Mouse (Mus musculus) forebrain, embryonic 16.5 days (tissue): ENCODE data around the gene Tbc1d2. TPM values are rescaled to one million over a fixed set of nuclear protein-coding genes. Genes with fewer than 3 reads are reported as not detected.

Source experiments
- ATAC-seq: fragments of 200-750 bp; cut with Nextera tagmentation; 2 replicates; pipeline ENCODE4 v1.8.0; 2017; ENCODE audit warnings: mild to moderate bottlenecking, moderate library complexity
- H3K27ac ChIP-seq: fragments of 300-500 bp; sonication (generic); 2 replicates; pipeline ENCODE4 v1.5.1; 2014; ENCODE audit warnings: low read length, control low read depth
- H3K27me3 ChIP-seq: fragments of 300-500 bp; sonication (generic); replicated peaks from 2 replicates; pipeline ENCODE4 v1.6.1; 2014; ENCODE audit warnings: low read length; ENCODE audit not compliant: control insufficient read depth, insufficient read depth
- H3K36me3 ChIP-seq: fragments of 300-500 bp; sonication (generic); 2 replicates; pipeline ENCODE4 v1.6.1; 2014; ENCODE audit not compliant: control insufficient read depth, insufficient read depth
- H3K4me1 ChIP-seq: fragments of 300-500 bp; sonication (generic); replicated peaks from 2 replicates; pipeline ENCODE4 v1.6.1; 2014; ENCODE audit warnings: low read length; ENCODE audit not compliant: control insufficient read depth, insufficient read depth
- H3K4me2 ChIP-seq: fragments of 300-500 bp; sonication (generic); 2 replicates; pipeline ENCODE4 v1.6.1; 2014; ENCODE audit warnings: mild to moderate bottlenecking, low read length, control low read depth
- H3K4me3 ChIP-seq: fragments of 300-500 bp; sonication (generic); replicated peaks from 2 replicates; pipeline ENCODE4 v1.5.1; 2014; ENCODE audit warnings: mild to moderate bottlenecking, low read length, control low read depth
- H3K9ac ChIP-seq: fragments of 300-500 bp; sonication (generic); replicated peaks from 2 replicates; pipeline ENCODE4 v1.6.1; 2014; ENCODE audit warnings: low read depth, low read length, control low read depth
- H3K9me3 ChIP-seq: fragments of 300-500 bp; sonication (generic); 2 replicates; pipeline ENCODE4 v1.6.1; 2016; ENCODE audit warnings: low read length; ENCODE audit not compliant: control insufficient read depth
- WGBS: fragments of 180-500 bp; shearing (Covaris S2); extraction: QIAGEN DNeasy Blood & Tissue Kit; methylation state at CpG from one replicate; pipeline ENCODE4 v1.1.7; 2014; 5-methylcytosine and 5-hydroxymethylcytosine counted together
- polyA plus RNA-seq: library from polyadenylated mRNA; unstranded; fragments of >200 nt; fragmentation: Nextera tagmentation; extraction: Ambion mirVana; gene quantifications from 2 replicates; pipeline ENCODE4 v1.2.1, GENCODE M21; 2015

The Tbc1d2 gene
- polyA plus RNA-seq, 1 experiment from 2014 or later: 0.79 TPM

- no peak overlapping the region for H3K4me2 ChIP-seq
- no peak overlapping the region for H3K4me3 ChIP-seq
- no peaks in the 10 kb centered on the region for H3K9me3 ChIP-seq
- no peak overlapping the region for H3K27ac ChIP-seq
- WGBS: 57% methylated on average over 11 of the region's 11 CpGs
- ATAC-seq: no peak
- no peak overlapping the region for H3K9ac ChIP-seq
- no peaks in the 10 kb centered on the region for H3K27me3 ChIP-seq
- H3K36me3 ChIP-seq: no peaks in the 10 kb centered on the region
- H3K4me1 ChIP-seq: no peaks in the 10 kb centered on the region
These were observed 25.3 kb upstream of the Tbc1d2 start for GRCm38 (mm10) chr4:46675272-46675785.

GRCm38 (mm10) chr4:46668620-46669019 lies 18.6 kb upstream of the Tbc1d2 start:
- H3K9me3 ChIP-seq: no peaks in the 10 kb centered on the region
- ATAC-seq: no peak
- peaks cover 8% of the 10 kb centered on the region for H3K4me1 ChIP-seq
- H3K27me3 ChIP-seq: no peaks in the 10 kb centered on the region
- 74% methylated on average over 11 of the region's 11 CpGs for WGBS
- no peak overlapping the region for H3K9ac ChIP-seq
- no peak overlapping the region for H3K4me2 ChIP-seq
- no peak overlapping the region for H3K27ac ChIP-seq
- no peaks in the 10 kb centered on the region for H3K36me3 ChIP-seq
- H3K4me3 ChIP-seq: no peak overlapping the region

- 51% methylated on average over 5 of the region's 5 CpGs for WGBS
These were observed 16.4 kb upstream of the Tbc1d2 start for GRCm38 (mm10) chr4:46666420-46666819.

GRCm38 (mm10) chr4:46665371-46665774 lies 15.4 kb upstream of the Tbc1d2 start:
- Histone ChIP-seq H3K4me2 (no peak overlapping the region), H3K4me1 (peaks cover 8% of the 10 kb centered on the region), H3K4me3 (no peak overlapping the region), H3K9ac (no peak overlapping the region), H3K9me3 (no peaks in the 10 kb centered on the region), H3K27ac (no peak overlapping the region), H3K36me3 (no peaks in the 10 kb centered on the region), H3K27me3 (no peaks in the 10 kb centered on the region)
- WGBS: 2% methylated on average over 5 of the region's 8 CpGs
- ATAC-seq: no peak

More at GRCm38 (mm10) chr4:46666420-46666819, 16.4 kb upstream of the Tbc1d2 start:
- Histone ChIP-seq H3K9me3 (no peaks in the 10 kb centered on the region), H3K4me1 (peaks cover 8% of the 10 kb centered on the region), H3K36me3 (no peaks in the 10 kb centered on the region), H3K4me2 (no peak overlapping the region), H3K27ac (no peak overlapping the region), H3K4me3 (no peak overlapping the region), H3K27me3 (no peaks in the 10 kb centered on the region), H3K9ac (no peak overlapping the region)
- ATAC-seq: no peak

- peak overlapping the region; percentile 55 for H3K4me2 ChIP-seq
- peak overlapping the region; percentile 44 for H3K27ac ChIP-seq
- ATAC-seq: peak; percentile 81
- H3K4me3 ChIP-seq: peak overlapping the region; percentile 35
- H3K4me1 ChIP-seq: peaks cover 8% of the 10 kb centered on the region
- WGBS: 5% methylated on average over 34 of the region's 34 CpGs
- peak overlapping the region; percentile 57 for H3K9ac ChIP-seq
- no peaks in the 10 kb centered on the region for H3K27me3 ChIP-seq
- no peaks in the 10 kb centered on the region for H3K36me3 ChIP-seq
- H3K9me3 ChIP-seq: no peaks in the 10 kb centered on the region
These were observed 14.4 kb upstream of the Tbc1d2 start for GRCm38 (mm10) chr4:46664123-46665009.

- no peak overlapping the region for H3K4me3 ChIP-seq
- H3K36me3 ChIP-seq: no peaks in the 10 kb centered on the region
- H3K27ac ChIP-seq: no peak overlapping the region
- WGBS: 73% methylated on average over 9 of the region's 9 CpGs
- peaks cover 8% of the 10 kb centered on the region for H3K4me1 ChIP-seq
- H3K4me2 ChIP-seq: no peak overlapping the region
- no peak overlapping the region for H3K9ac ChIP-seq
- no peaks in the 10 kb centered on the region for H3K27me3 ChIP-seq
- no peaks in the 10 kb centered on the region for H3K9me3 ChIP-seq
- no peak for ATAC-seq
These were observed 11.4 kb upstream of the Tbc1d2 start for GRCm38 (mm10) chr4:46661433-46661832.

- H3K27me3 ChIP-seq: no peaks in the 10 kb centered on the region
- no peak overlapping the region for H3K27ac ChIP-seq
- H3K9ac ChIP-seq: no peak overlapping the region
- WGBS: 67% methylated on average over 5 of the region's 5 CpGs
- H3K4me2 ChIP-seq: no peak overlapping the region
- H3K9me3 ChIP-seq: no peaks in the 10 kb centered on the region
- H3K36me3 ChIP-seq: no peaks in the 10 kb centered on the region
- no peaks in the 10 kb centered on the region for H3K4me1 ChIP-seq
- no peak for ATAC-seq
- H3K4me3 ChIP-seq: no peak overlapping the region
These were observed 8.9 kb upstream of the Tbc1d2 start for GRCm38 (mm10) chr4:46658946-46659345.

- Histone ChIP-seq H3K4me3 (no peak overlapping the region), H3K36me3 (no peaks in the 10 kb centered on the region), H3K4me2 (no peak overlapping the region), H3K4me1 (no peaks in the 10 kb centered on the region), H3K27ac (no peak overlapping the region), H3K9ac (no peak overlapping the region), H3K27me3 (no peaks in the 10 kb centered on the region; the same call in 1 of the 2 replicates), H3K9me3 (no peaks in the 10 kb centered on the region)
- 13% methylated on average over 5 of the region's 5 CpGs for WGBS
- ATAC-seq: 0 out of 2 replicates have a peak, but pooled peaks have one; percentile 12
These were observed 7.1 kb upstream of the Tbc1d2 start for GRCm38 (mm10) chr4:46657116-46657515.

GRCm38 (mm10) chr4:46655956-46656355 lies 5.9 kb upstream of the Tbc1d2 start:
- 81% methylated on average over 2 of the region's 2 CpGs for WGBS
- no peaks in the 10 kb centered on the region for H3K9me3 ChIP-seq
- H3K9ac ChIP-seq: no peak overlapping the region
- H3K4me3 ChIP-seq: no peak overlapping the region
- no peaks in the 10 kb centered on the region; the same call in 1 of the 2 replicates for H3K4me1 ChIP-seq
- H3K36me3 ChIP-seq: no peaks in the 10 kb centered on the region
- H3K4me2 ChIP-seq: no peak overlapping the region
- H3K27ac ChIP-seq: no peak overlapping the region
- no peak for ATAC-seq
- H3K27me3 ChIP-seq: peaks cover 8% of the 10 kb centered on the region
